Mouse (Mus musculus): ENCODE data around the gene Gm21477.
"Not testable (repeated sequence)": the region's sequence is repeated elsewhere in the genome, so short reads cannot be mapped to it uniquely, and the experiment has no call there.

Gene Gm21477

DNA sequence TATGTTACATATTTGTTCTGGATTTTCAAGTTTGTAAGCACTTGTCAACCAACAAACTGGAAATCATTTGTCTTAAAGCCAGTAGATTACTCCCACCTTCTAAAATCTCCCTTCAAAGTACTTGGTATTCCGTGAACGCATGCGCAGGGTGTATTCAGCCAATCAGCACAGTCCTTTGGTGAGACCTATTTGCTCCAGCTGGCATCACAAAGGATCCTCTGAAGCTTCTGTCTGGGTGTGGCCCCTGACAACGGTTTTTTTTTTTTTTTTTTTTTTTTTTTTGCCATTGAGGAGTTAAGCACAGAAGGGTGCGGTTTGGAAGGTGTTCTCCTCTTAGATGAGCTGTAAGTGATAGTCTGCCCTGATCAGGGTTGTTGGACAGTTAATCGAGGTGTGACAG lies at the start of gene Gm21477:
Gm21477 (plus strand) TSS at position 301 of the 400 bp plus-strand sequence.
- not testable (repeated sequence) for DNase-seq (ENCODE audit: low spot score)
